8 mouse cellular contexts compared by ENCODE assay signal in genomic region chr12:58947231-58947630, GRCm38 (mm10).
DNase-seq lines count a peak whose midpoint lies in the region; ATAC-seq and TF ChIP-seq lines count a peak whose summit lies in the region.

No protein-coding gene starts in this region.

- ATAC-seq in activated CD4-positive, CD25-positive, alpha-beta regulatory T cell, adult 4 months: no peak

- DNase-seq in urinary bladder, postnatal 25 days (ENCODE audit: low spot score): peak; percentile 38
- DNase-seq in urinary bladder, adult 2 months (ENCODE audit: low spot score): no peak
- peak; percentile 49 to 67 for DNase-seq in adrenal gland, postnatal 36 days
- DNase-seq in heart, postnatal 4 days: peak; percentile 67
- DNase-seq in left cerebral cortex, postnatal 4 days: peak; percentile 46
- peak; percentile 52 for DNase-seq in right cerebral cortex, adult 18-20 months

- no peak overlapping the region for H3K4me3 ChIP-seq in embryonic fibroblast, embryonic 13.5 days (ENCODE audit: insufficient read depth, low read length)

- H3K4me1 ChIP-seq in embryonic fibroblast, embryonic 13.5 days (ENCODE audit: control insufficient read depth, insufficient read depth, low read length): no peaks in the 10 kb centered on the region

- intact Hi-C loops in left cerebral cortex, postnatal 4 days (cut with DNase I): loop anchor here (5.0 to 10.0 kb wide), 2 partner anchors 1120 to 1312 kb away; no protein-coding TSS in a partner anchor

- no peak overlapping the region for H3K27ac ChIP-seq in embryonic fibroblast, embryonic 13.5 days (ENCODE audit: insufficient read depth, low read length)

- TF ChIP-seq CTCF in embryonic fibroblast, embryonic 13.5 days (IDR thresholded peaks at IDR 0.05; ENCODE audit: borderline replicate concordance, insufficient read depth, low read length): peak; percentile 59

- no peak for TF ChIP-seq POLR2A in embryonic fibroblast, embryonic 13.5 days (IDR thresholded peaks at IDR 0.05; ENCODE audit: low read depth, low read length)
